Mouse (Mus musculus): ENCODE measurements at regions not wholly inside any gene's neighbourhood (a gene's known extent, or its start where the extent isn't known, plus 50 kb on each side); places are given as distances from the start of the nearest gene placed in this dataset.

DNA sequence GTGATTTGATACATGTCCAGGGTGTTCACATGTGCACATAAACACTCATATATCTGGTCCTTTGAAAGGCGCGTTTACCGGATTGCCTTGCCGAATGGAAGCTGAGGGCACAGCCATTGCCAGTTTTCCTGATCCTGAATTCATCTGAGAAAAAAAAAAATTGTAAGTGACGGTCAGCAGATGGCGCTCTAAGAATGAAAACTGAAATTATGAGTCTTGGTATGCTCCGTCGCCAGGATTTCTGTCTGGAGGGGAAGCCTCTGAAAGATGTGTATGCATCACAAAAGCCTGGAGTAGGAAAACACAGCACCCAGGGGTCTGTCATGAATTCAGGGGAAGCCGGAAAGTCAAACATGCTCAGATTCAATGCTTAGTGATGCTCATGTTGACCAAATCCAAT is 276.9 kb downstream of the Diras2 start:
- TF ChIP-seq CTCF (IDR thresholded peaks at IDR 0.05; ENCODE audit: low read depth, low read length) (peak; percentile 38), POLR2A (IDR thresholded peaks at IDR 0.05; ENCODE audit: borderline replicate concordance, low read depth, low read length) (no peak)
